Mouse (Mus musculus): ENCODE measurements at regions not wholly inside any gene's neighbourhood (a gene's known extent, or its start where the extent isn't known, plus 50 kb on each side); places are given as distances from the start of the nearest gene placed in this dataset.

DNA sequence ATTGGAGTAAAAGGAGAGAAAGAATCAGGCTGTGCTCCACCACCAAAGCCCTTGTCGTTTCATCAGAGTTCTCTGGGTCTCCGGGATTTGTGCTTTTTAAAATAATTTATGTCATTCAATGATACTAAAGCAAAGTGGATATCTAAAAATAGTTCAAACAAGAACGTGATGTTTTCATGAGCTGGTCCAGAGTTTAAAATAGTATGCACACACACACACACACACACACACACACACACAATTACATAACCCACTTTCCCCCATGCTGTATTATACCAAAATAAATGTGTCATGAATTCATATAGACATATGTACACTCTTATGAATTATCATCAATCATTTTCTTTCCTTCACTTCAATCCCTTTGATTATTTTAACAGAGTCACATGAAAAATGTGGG is 118.5 kb upstream of the Gdnf start:
- no peak for DNase-seq

DNA sequence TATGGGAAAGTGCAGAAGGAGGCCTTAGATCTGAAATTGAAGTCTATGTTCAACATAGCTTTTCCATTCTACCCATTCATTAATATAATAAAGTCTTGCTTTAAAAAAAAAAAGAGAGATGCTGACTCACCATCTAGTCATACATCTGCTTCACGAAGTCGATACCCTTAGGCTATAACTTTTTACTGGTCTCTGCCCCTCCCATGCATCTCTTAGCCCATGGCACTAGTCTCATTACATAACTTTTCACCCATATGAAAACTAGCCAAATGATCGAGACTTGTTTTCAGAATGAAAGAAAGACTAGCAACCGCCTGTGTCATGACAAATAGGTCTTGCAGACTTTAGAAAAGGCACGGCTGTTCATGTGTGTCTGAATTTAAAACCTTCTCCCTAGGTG is 116.6 kb upstream of the Gdnf start:
- DNase-seq = no peak

DNA sequence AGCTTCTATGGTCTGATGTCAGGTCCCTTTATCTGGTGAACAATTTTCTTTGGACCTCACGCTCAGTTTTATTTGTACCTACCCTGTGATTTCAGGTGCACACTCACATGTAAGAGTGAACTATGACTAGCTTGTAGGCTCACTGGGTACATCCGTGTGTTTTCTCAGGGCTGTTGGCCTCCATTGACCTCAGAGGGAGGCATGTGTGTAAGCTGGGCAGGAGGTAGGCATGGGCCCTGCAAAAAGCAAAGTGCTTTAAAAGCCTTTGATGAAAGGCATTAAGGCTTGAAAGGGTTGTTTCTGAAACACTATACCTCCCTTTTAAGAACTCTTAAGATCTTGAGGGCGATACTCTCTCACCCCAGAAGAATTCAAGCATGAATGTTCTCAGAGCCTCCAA is 112.9 kb upstream of the Gdnf start:
- no peak for DNase-seq

DNA sequence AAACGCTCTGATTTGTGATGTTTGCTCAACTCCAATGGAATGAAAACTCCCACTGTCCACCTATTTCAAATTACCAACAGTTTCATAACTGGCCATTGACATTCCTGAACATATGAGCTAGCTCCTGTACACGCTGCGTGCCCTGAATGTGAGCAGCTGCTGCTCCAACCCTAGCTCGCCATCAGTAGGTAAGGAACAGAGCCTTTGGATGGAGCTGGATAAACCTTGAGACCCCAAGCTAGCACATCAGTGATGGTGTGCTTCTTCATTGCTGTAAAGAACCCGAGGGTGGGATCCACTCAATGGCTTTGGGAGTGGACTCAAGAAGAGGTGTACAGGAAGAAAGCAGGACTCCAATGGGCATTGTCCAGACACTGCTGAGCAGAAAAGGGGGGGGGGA is 101.8 kb upstream of the Gdnf start:
- no peak for DNase-seq

DNA sequence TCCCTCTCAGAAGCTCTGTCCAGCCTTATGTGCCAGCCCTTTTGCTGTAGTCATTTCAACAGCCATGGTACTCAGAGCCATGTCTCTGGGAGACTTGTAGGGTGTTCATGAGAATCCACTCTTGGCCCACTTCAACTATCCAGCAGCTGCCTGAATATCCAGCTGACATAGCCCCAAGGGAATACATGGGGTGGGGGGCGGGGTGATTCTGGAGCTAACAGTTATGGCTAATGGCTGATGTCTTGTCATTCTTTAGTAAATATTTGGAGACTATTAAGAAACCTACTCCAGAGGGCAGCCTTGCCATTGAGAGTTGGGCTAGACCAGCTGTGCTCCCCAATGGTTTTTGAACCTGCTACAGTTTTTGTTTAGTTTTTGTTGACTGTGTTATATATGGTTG is 96.0 kb upstream of the Gdnf start:
- no peak for DNase-seq

DNA sequence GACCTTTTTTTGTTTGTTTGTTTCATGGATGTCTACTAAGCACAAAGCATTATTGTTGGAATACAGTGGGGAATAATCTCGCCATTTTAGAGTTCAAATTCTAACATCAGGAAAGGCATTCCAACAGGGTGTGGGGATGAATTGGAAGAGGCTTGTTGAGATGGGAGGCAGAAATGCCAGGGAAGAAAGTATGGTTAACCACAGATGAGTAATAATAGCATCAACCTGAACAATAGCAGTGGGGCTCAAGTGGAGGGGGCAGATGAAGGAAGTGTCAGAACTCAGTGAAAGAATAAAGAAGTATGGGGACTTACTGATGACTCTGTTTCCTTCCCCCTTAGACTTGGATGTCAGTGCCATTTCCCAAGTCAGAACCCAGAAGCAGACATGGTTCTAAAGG is 94.5 kb upstream of the Gdnf start:
- no peak for DNase-seq

DNA sequence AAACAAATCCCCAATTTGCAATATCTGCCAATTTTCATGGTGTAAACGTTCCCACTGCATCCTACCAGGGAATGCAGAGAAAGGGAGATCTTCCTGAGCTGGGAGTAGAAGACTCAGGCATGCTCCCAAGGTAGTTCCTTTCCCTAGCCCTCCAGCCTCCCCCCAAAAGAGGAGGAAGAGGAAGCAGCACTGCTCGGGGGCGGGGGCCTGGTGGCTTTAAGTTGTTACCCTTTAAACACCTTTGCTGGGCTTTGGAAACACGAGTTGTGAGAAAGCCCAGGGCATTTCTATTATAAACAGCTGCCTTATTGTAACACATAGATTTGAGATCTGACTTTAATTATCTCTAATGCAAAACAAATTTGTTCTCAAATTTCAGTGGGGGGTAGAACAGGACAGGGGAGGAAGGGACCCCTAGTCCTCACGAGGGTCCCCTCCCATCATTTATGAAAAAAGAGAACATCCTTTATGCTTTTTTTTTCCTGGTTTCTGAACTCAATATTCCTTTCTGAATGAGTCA is 87.4 kb upstream of the Gdnf start:
- DNase-seq = no peak

DNA sequence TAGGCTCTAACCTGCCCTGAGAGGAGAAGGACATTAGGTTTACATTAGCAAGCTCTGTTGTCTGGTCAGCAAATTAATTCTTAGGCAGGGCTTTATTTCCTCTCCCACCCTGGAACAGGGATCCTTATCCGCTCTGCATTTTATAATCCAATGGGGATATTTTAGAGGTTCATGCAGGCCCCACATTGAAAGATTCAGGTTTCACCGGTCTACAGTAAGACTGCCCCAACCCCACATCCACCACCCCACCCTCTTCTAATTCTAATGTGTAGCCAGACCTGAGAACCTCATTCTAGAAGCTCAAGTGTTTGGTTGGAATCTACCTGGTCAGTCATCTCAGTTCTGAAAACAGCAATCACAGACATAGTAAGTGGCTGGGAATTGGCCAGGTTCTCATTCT is 86.9 kb upstream of the Gdnf start:
- no peak for DNase-seq

DNA sequence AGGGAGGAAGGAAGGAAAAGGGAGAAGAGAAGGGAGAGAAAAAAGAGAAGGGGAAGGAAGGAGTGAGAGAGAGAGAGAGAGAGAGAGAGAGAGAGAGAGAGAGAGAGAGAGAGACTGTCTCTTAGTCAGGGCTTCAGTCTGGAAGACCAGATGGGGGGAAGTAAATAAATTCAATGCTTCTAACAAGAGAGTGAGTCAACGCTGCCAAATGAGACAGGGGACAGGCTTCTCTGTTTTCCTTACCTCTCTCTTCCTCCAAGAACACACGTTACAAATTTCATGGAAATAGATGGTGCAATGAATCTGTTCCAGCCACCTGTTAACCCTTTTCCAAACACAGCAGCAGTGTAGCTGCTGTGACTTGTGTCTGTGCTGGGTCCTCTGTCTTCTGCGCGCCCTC is 85.1 kb upstream of the Gdnf start:
- no peak for DNase-seq

DNA sequence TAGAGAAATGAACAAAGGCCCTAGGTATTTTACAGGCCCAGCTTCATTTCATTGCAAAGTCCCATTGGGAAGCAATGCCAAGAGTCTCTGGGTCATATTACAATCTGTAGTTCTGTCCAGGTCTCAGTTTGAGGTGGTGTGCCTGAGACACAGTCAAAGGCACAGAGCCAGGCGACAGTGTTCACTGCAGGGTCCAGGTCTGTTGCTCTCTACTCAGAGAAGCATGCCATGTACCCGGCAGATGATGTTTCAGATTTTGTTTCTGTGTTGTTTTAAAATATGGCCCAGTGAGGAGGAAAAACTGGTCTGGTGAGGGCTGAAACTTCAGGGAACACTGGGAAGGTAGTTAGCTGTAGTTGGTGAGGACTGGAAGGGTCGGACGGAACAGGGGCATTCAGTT is 63.1 kb upstream of the Gdnf start:
- DNase-seq = no peak

DNA sequence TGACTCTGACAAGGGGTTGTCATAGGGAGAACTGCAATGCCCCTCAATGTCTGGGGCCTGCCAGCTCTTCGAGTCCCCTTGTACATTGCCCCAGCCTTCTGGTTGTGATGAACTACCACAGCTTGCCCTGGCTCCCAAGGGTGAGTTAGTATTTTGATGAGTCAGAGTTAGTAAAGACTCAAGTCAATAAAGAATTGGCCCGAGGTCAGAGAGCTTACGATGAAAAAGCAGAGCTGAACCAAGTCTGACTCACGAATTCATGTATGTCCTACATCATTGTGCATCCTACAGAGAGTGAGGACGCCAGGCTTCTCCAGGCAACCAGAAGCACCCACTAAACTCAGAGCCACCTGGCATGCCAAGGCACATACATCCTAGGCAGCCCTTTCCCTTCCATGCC is 60.2 kb upstream of the Gdnf start:
- no peak for DNase-seq
